Mouse (Mus musculus) brain, embryonic 14.5 days (tissue): Measurements from ENCODE around the gene Zfp619.

Experiments used
- CTCF ChIP-seq: fragments of 200-500 bp; IDR thresholded peaks from 2 replicates; pipeline ENCODE4 v1.5.1; 2012; ENCODE audit warnings: inconsistent platforms, mild to moderate bottlenecking, moderate library complexity, borderline replicate concordance; ENCODE audit not compliant: insufficient read depth, insufficient read length; ENCODE audit errors: extremely low read depth
- POLR2A ChIP-seq: fragments of 200-500 bp; IDR thresholded peaks from 2 replicates; pipeline ENCODE4 v1.6.1; 2012; ENCODE audit warnings: mild to moderate bottlenecking, inconsistent platforms, borderline replicate concordance; ENCODE audit not compliant: poor library complexity, insufficient read depth, insufficient read length, severe bottlenecking; ENCODE audit errors: extremely low read depth

- TF ChIP-seq POLR2A (no peak), CTCF (no peak)
Measured at GRCm38 (mm10) chr7:39549336-39549735, 31.8 kb downstream of the Zfp619 start.
